Mouse (Mus musculus): ENCODE results near the gene Psg22. TPM values are rescaled to one million over a fixed set of nuclear protein-coding genes. Genes with fewer than 3 reads are reported as not detected.
A peak's percentile ranks its signal among the peaks of the same experiment; 100 is the strongest.
"Not testable (repeated sequence)": the region's sequence is repeated elsewhere in the genome, so short reads cannot be mapped to it uniquely, and the experiment has no call there.

Psg22 gene
- polyA plus RNA-seq (2014; fragmentation: Nextera tagmentation; extraction: Ambion mirVana) = not detected in 2 replicates

DNA sequence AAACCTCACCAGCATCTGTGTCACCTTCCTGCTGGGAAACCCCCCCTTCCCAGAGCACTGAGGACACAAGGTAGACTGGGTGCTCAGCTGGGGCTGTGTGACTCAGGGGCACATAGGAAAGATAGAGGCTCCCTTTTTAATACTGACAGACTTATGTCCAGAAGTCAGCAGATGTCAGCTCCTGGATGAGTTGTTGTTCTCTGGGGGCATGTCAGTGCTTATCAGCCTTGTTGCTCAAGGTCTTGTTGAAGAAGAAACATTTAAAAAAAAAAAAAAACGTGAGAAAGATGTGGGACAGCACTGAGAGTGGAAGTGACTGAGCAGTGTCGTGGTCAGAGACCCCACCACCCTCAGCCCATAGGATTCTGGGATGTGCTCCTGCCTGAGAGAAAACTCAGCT lies at the start of gene Psg22:
TSS of gene Psg22 (plus strand) at position 301 of the 400 bp plus-strand sequence.
- Histone ChIP-seq H3K4me1 (replicated peaks; ENCODE audit: control insufficient read depth, insufficient read depth, low read length) (no peaks in the 10 kb centered on the region), H3K36me3 (replicated peaks; ENCODE audit: control insufficient read depth, insufficient read depth) (no peaks in the 10 kb centered on the region), H3K4me2 (replicated peaks) (no peak within 1 kb of the TSS), H3K9ac (no peak within 1 kb of the TSS), H3K27ac (no peak within 1 kb of the TSS), H3K27me3 (ENCODE audit: control insufficient read depth, insufficient read depth, low read length) (no peaks in the 10 kb centered on the region), H3K9me3 (ENCODE audit: control insufficient read depth, low read length) (no peaks in the 10 kb centered on the region), H3K4me3 (replicated peaks; ENCODE audit: low read length) (no peak within 1 kb of the TSS)
- ATAC-seq (ENCODE audit: low FRiP score) = no peak
- WGBS = 35% methylated on average over 2 of the region's 2 CpGs
- DNase-seq (ENCODE audit: low spot score) = no peak

DNA sequence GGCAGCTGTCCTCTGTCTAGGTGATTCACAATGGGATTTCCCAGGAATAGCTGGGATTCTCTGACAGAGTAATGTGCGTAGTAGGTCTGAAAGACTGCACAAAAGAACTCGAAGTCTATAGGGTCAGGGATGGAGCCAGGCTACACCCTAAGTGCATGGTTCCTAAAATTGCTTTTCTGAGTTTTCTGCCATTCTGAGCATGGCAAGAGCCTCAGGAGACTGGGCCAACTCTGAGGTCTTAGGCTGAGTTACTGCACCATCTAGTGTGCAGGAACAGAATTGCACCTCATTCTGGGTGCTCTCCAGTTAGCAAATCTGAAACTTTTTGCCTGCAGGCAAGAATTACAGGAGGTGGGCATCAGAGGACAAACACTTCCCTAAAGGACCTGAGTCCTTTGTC lies 38.1 kb upstream of the Psg22 start:
- Histone ChIP-seq H3K27ac (no peak overlapping the region), H3K9ac (no peak overlapping the region), H3K4me3 (replicated peaks; ENCODE audit: low read length) (no peak overlapping the region), H3K36me3 (replicated peaks; ENCODE audit: control insufficient read depth, insufficient read depth) (no peaks in the 10 kb centered on the region), H3K9me3 (ENCODE audit: control insufficient read depth, low read length) (no peaks in the 10 kb centered on the region; the same call in 1 of the 2 replicates), H3K4me1 (replicated peaks; ENCODE audit: control insufficient read depth, insufficient read depth, low read length) (no peaks in the 10 kb centered on the region), H3K27me3 (ENCODE audit: control insufficient read depth, insufficient read depth, low read length) (no peaks in the 10 kb centered on the region), H3K4me2 (replicated peaks) (no peak overlapping the region)
- ATAC-seq (ENCODE audit: low FRiP score) (no peak), DNase-seq (ENCODE audit: low spot score) (peak; percentile 67)
- WGBS = 40% methylated on average over 2 of the region's 2 CpGs

DNA sequence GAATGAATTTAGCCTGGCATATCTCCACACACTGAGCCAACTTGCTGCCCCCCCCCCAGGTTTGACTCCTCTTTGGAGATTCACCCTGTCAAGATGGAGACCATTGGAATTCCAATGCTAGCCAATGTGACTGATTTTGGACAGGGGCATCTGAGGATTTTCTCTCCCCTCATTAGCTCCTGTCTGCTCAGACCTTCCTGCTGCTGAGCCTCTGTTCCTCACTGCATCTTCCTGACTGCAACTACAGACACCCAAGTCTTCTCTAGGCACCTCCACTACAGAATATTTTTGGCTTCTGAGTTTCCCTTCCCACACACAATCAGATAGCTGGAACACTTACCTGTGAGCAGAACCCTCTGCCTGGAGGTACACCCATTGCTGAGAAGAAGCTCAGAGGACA lies 32.3 kb upstream of the Psg22 start:
- no peak overlapping the region for H3K4me2 ChIP-seq (replicated peaks)
- no peak overlapping the region for H3K27ac ChIP-seq
- ATAC-seq (ENCODE audit: low FRiP score) (no peak), DNase-seq (ENCODE audit: low spot score) (no peak)
- no peaks in the 10 kb centered on the region for H3K4me1 ChIP-seq (replicated peaks; ENCODE audit: control insufficient read depth, insufficient read depth, low read length)
- no peaks in the 10 kb centered on the region for H3K9me3 ChIP-seq (ENCODE audit: control insufficient read depth, low read length)
- H3K27me3 ChIP-seq (ENCODE audit: control insufficient read depth, insufficient read depth, low read length) = no peaks in the 10 kb centered on the region
- no peaks in the 10 kb centered on the region for H3K36me3 ChIP-seq (replicated peaks; ENCODE audit: control insufficient read depth, insufficient read depth)
- no peak overlapping the region for H3K4me3 ChIP-seq (replicated peaks; ENCODE audit: low read length)
- H3K9ac ChIP-seq = no peak overlapping the region

DNA sequence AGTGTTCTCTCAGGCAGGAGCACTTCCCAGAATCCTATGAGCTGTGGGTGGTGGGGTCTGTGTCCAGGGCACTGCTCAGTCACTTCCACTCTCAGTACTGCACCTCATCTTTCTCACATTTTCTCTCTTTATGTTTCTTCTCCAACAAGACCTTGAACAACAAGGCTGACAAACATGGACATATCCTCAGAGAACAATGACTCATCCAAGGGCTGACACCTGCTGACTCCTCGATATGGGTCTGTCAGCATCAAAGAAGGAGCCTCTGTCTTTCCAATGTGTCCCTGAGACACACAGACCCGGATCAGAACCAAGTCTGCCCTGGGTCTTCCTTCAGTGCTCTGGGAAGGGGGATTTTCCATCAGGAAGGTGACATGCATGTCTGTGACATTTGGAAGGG lies 31.8 kb upstream of the Psg22 start, which contains the start of gene Psg20:
TSS of gene Psg20 (minus strand) at position 101 of the 400 bp plus-strand sequence.
- Histone ChIP-seq H3K9ac (no peak within 1 kb of the TSS), H3K36me3 (replicated peaks; ENCODE audit: control insufficient read depth, insufficient read depth) (no peaks in the 10 kb centered on the region), H3K9me3 (ENCODE audit: control insufficient read depth, low read length) (no peaks in the 10 kb centered on the region), H3K4me2 (replicated peaks) (no peak within 1 kb of the TSS), H3K4me3 (replicated peaks; ENCODE audit: low read length) (no peak within 1 kb of the TSS), H3K27ac (no peak within 1 kb of the TSS), H3K4me1 (replicated peaks; ENCODE audit: control insufficient read depth, insufficient read depth, low read length) (no peaks in the 10 kb centered on the region), H3K27me3 (ENCODE audit: control insufficient read depth, insufficient read depth, low read length) (no peaks in the 10 kb centered on the region)
- 65% methylated on average over 2 of the region's 2 CpGs for WGBS
- ATAC-seq (ENCODE audit: low FRiP score) = no peak
- no peak for DNase-seq (ENCODE audit: low spot score)

DNA sequence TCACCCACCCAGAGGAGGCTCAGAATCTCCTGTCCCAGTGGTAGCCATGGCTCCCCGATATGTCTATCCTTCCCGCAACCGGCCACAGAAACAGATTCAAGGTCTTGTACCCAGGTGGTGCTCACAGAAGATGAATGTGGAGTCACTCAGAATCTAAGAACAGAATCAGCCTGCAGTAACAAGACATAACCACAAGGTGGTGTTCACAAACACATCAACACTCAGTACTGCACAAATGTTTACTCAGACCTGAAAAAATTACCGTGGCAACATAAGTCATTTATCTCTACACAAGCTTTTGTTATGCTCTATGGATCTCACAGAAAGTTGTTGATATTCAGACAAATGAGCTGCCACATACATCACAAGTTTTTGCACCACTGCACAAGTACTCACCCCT lies 7.6 kb upstream of the Psg22 start:
- H3K4me1 ChIP-seq (replicated peaks; ENCODE audit: control insufficient read depth, insufficient read depth, low read length); ATAC-seq (ENCODE audit: low FRiP score); H3K36me3 ChIP-seq (replicated peaks; ENCODE audit: control insufficient read depth, insufficient read depth); H3K9me3 ChIP-seq (ENCODE audit: control insufficient read depth, low read length); H3K9ac ChIP-seq; H3K27ac ChIP-seq; H3K27me3 ChIP-seq (ENCODE audit: control insufficient read depth, insufficient read depth, low read length); H3K4me2 ChIP-seq (replicated peaks); H3K4me3 ChIP-seq (replicated peaks; ENCODE audit: low read length): not testable (repeated sequence)
- peak; percentile 23 for DNase-seq (ENCODE audit: low spot score)
- WGBS = 75% methylated on average over 4 of the region's 4 CpGs

DNA sequence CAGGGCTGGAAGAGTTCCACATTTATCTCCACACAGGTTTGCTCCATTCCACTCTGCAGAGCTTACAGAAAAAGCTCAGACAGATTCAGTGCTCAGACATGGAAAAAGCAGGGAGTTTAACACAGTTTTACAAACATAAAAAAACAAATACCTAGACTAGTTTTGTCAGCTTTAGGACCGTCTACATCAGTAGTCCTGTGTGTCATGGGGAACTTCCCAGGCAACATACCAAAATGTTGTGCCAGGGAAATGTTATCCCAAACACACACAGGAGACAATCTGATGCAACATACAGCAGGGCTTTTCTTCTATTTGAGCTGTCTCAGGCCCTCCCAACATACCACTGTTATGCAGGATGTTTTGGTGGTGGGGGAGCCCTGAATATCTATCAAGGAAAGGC lies 7.0 kb upstream of the Psg22 start:
- WGBS = 88% methylated on average over 1 of the region's 1 CpGs
- no peak overlapping the region for H3K27ac ChIP-seq
- DNase-seq (ENCODE audit: low spot score) = no peak
- H3K36me3 ChIP-seq (replicated peaks; ENCODE audit: control insufficient read depth, insufficient read depth) = no peaks in the 10 kb centered on the region
- ATAC-seq (ENCODE audit: low FRiP score) = no peak
- no peak overlapping the region for H3K9ac ChIP-seq
- H3K9me3 ChIP-seq (ENCODE audit: control insufficient read depth, low read length) = no peaks in the 10 kb centered on the region
- no peaks in the 10 kb centered on the region for H3K27me3 ChIP-seq (ENCODE audit: control insufficient read depth, insufficient read depth, low read length)
- H3K4me2 ChIP-seq (replicated peaks) = no peak overlapping the region
- H3K4me1 ChIP-seq (replicated peaks; ENCODE audit: control insufficient read depth, insufficient read depth, low read length) = no peaks in the 10 kb centered on the region
- no peak overlapping the region for H3K4me3 ChIP-seq (replicated peaks; ENCODE audit: low read length)

DNA sequence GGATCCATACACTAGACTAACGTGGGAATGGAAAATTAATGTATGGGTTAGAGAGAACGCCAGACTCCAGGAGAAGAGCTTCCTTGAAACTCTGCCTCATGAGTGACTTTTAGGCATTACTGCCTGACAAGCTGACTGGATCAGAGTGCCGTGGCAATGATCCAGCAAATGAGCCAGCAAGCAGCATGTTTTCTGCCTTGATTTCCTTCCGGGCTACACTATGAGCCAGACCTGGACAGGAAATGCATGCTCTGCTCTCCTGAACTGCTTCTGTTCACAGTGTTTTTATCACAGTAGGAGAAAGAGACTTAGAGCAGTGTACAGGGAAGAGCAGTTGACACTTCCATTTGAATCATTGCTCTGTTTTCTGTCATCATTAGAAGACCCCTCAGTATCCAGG lies 2.3 kb upstream of the Psg22 start:
- Histone ChIP-seq H3K27ac (no peak overlapping the region), H3K4me2 (replicated peaks) (no peak overlapping the region), H3K36me3 (replicated peaks; ENCODE audit: control insufficient read depth, insufficient read depth) (no peaks in the 10 kb centered on the region), H3K4me3 (replicated peaks; ENCODE audit: low read length) (no peak overlapping the region), H3K27me3 (ENCODE audit: control insufficient read depth, insufficient read depth, low read length) (no peaks in the 10 kb centered on the region), H3K9me3 (ENCODE audit: control insufficient read depth, low read length) (no peaks in the 10 kb centered on the region), H3K4me1 (replicated peaks; ENCODE audit: control insufficient read depth, insufficient read depth, low read length) (no peaks in the 10 kb centered on the region), H3K9ac (no peak overlapping the region)
- DNase-seq (ENCODE audit: low spot score) (no peak), ATAC-seq (ENCODE audit: low FRiP score) (no peak)
- WGBS = 77% methylated on average over 4 of the region's 4 CpGs

DNA sequence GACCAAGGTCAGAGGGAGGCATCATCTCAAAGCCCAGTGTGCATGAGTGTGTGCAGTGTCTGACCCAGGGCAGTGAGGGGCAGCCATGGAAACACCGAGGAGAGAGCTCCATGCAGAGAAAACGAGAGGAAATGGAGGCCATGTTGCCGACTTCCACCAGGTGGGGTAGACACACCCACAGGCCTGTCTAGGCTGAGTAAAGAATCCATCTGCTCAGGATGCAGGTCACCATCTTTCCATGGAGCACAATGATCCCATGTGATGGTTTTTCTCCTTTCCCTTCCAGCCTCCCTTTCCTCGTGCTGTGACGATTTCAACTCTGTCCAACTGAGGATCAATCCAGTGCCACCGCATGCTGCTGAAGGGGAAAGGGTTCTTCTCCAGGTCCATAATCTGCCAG lies 6.1 kb downstream of the Psg22 start:
- 86% methylated on average over 6 of the region's 6 CpGs for WGBS
- H3K4me2 ChIP-seq (replicated peaks) = no peak overlapping the region
- ATAC-seq (ENCODE audit: low FRiP score) = no peak
- DNase-seq (ENCODE audit: low spot score) = no peak
- H3K9me3 ChIP-seq (ENCODE audit: control insufficient read depth, low read length) = no peaks in the 10 kb centered on the region
- H3K9ac ChIP-seq = no peak overlapping the region
- H3K27ac ChIP-seq = no peak overlapping the region
- H3K4me3 ChIP-seq (replicated peaks; ENCODE audit: low read length) = no peak overlapping the region
- H3K4me1 ChIP-seq (replicated peaks; ENCODE audit: control insufficient read depth, insufficient read depth, low read length) = no peaks in the 10 kb centered on the region
- H3K36me3 ChIP-seq (replicated peaks; ENCODE audit: control insufficient read depth, insufficient read depth) = no peaks in the 10 kb centered on the region
- H3K27me3 ChIP-seq (ENCODE audit: control insufficient read depth, insufficient read depth, low read length) = no peaks in the 10 kb centered on the region

DNA sequence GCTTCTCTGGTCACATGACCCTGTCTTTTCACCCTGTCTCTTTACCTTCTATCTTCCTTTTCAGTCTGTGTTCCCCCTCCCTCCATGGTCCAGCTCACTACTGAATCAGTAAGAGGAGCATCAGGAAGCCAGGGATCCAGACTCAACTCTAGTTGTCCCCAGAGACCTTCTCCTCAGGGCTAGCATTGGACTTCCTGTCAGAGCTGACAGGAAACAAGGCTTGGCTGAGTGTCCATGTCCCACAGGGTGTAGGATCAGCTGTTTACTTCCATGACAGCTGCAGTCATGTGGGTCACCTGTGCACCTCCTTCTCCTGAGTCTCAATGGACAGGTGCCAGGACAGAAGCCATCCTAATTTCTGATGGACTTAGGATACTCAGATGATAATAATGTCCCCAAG lies 8.0 kb downstream of the Psg22 start:
- not testable (repeated sequence) for H3K9ac ChIP-seq; H3K4me1 ChIP-seq (replicated peaks; ENCODE audit: control insufficient read depth, insufficient read depth, low read length); DNase-seq (ENCODE audit: low spot score); ATAC-seq (ENCODE audit: low FRiP score); H3K4me2 ChIP-seq (replicated peaks); H3K27ac ChIP-seq; H3K27me3 ChIP-seq (ENCODE audit: control insufficient read depth, insufficient read depth, low read length); H3K4me3 ChIP-seq (replicated peaks; ENCODE audit: low read length); H3K36me3 ChIP-seq (replicated peaks; ENCODE audit: control insufficient read depth, insufficient read depth); H3K9me3 ChIP-seq (ENCODE audit: control insufficient read depth, low read length)

DNA sequence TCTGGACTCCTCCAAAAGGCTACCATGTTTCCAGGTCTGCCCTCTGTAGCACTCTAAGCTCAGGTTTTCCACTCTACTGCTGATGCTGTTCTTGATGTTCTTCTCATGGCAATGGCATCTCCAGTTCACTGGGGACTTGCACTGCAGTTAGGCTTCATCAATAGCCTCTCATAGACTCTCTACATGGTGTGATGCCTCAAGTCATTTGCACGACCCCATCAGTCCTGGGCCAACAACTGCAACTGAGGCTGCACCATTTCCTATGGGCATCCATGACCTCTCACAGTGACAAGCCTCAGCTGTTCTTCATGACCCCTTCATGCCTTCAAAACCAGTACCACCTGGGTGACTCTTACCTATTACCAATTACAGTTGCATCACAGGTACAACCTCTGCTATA lies 10.5 kb downstream of the Psg22 start:
- Histone ChIP-seq H3K4me3 (replicated peaks; ENCODE audit: low read length) (no peak overlapping the region), H3K4me1 (replicated peaks; ENCODE audit: control insufficient read depth, insufficient read depth, low read length) (no peaks in the 10 kb centered on the region), H3K9ac (no peak overlapping the region), H3K36me3 (replicated peaks; ENCODE audit: control insufficient read depth, insufficient read depth) (no peaks in the 10 kb centered on the region), H3K9me3 (ENCODE audit: control insufficient read depth, low read length) (no peaks in the 10 kb centered on the region), H3K27ac (no peak overlapping the region), H3K4me2 (replicated peaks) (no peak overlapping the region), H3K27me3 (ENCODE audit: control insufficient read depth, insufficient read depth, low read length) (no peaks in the 10 kb centered on the region)
- 82% methylated on average over 1 of the region's 1 CpGs for WGBS
- no peak for ATAC-seq (ENCODE audit: low FRiP score)
- DNase-seq (ENCODE audit: low spot score) = no peak

Measured in hindbrain, embryonic 14.5 days (tissue).